Mouse (Mus musculus): ENCODE results near the gene Sfxn1. TPM values are rescaled to one million over a fixed set of nuclear protein-coding genes. Genes with fewer than 3 reads are reported as not detected.
A peak's percentile ranks its signal among the peaks of the same experiment; 100 is the strongest.

Gene Sfxn1
- total RNA-seq, 2 experiments from 2014 or later = 48.7 to 49.1 TPM

DNA sequence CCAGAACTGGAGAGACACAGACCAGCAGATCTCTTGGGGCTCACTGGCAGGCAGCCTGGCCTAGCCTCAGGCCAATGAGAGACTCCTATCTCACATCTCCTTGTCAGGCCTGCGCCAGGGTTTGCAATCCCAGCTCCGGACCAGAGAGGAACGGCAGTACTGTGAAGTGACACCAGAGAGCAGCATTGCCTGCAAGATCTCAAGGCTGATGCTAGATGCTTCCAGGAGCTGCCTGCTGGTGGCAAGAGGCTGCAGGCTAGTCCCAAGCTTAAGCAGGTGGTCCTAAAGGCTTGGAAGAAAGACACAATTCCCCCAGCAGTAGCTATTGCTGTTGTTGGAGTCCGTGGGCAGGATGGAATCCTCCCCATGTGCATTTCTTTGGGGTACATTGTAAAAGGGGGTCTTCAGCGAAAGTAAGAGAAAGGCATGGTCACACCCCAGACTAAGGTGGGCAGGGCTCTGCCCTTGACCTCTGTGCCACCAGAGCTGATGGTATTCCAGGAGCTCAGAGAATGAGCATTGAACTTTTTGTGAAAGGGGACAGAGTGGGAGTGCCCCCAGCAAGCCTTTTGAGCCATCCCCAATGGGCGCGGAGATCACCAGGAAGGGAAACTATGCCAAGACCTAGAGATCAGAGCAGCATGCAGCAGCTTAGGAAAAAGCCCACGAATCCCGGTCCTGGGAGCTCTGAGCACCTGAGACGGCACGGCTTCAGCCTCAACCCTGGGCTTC lies 42.3 kb downstream of the Sfxn1 start:
- peak; percentile 98 for TF ChIP-seq CTCF (conservative IDR thresholded peaks at IDR 0.05)
- Histone ChIP-seq H3K27ac (peak overlapping the region; percentile 75), H3K4me3 (no peak overlapping the region)
- DNase-seq (ENCODE audit: low spot score in 2 of 2) = peak; percentile 81 to 86

DNA sequence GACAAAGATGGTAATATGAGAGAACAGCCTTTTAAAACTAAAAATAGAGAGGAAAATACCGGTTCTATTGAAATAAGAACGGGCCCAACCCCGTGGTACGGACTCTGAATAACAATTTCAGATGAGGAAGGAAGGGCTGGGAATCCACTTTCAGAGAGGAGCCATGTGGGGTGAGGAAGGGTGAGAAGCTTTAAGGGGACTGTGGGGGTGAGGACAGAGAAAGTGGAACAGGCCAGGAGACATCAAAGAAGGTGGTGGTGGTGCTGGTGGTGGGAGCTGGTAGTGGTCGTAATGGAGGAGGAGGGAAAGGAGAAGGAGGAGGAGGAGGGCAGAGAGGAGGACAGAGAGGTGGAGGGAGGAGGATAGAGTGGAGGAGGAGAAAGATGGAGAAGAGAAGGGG lies 43.3 kb downstream of the Sfxn1 start:
- no peak for DNase-seq (ENCODE audit: low spot score in 2 of 2)
- Histone ChIP-seq H3K4me3 (no peak overlapping the region), H3K27ac (peak overlapping the region; percentile 75)
- no peak for TF ChIP-seq CTCF (conservative IDR thresholded peaks at IDR 0.05)

DNA sequence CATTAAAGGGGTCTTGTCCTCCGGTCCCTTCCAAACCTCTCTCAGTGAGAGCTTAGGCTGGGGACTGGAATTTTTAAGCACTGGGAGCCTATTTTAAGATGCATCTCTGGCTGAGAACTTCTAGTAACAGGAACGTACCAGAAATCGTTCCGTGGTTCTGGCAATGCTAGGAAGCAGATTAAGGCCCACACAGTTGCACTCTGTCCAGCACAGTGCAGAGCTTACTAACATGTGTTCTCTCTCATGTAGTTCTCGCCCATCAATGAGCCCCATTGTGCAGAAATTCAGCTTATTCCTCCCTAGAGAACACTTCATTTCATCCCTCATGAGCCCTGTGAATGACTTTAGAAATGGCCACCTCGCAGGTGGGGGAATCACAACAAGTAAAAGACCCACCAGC lies 44.1 kb downstream of the Sfxn1 start:
- Histone ChIP-seq H3K4me3 (no peak overlapping the region), H3K27ac (peak overlapping the region; percentile 75; the same call in 1 of the 2 replicates)
- TF ChIP-seq CTCF (conservative IDR thresholded peaks at IDR 0.05) = no peak
- DNase-seq (ENCODE audit: low spot score in 2 of 2) = no peak

DNA sequence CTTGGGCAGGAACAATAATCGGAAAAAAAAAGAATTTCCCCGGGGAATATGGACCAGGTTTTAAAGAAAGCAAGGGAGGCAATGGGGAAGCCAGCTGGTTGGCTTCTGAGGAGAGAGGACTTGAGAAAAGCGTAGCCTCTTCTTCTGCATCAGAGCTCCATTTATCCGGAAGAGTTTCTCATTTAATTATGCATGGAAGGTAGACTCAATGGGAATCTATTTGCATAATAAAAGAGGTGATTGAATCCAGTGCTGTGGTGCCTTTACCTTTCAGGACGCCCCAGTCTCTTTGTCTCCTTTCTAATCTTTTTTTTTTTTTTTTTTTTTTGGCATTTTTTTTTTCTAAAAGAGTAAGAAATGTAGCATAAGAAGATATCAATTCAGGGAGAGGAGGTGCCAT lies 46.7 kb downstream of the Sfxn1 start:
- no peak overlapping the region for H3K27ac ChIP-seq

DNA sequence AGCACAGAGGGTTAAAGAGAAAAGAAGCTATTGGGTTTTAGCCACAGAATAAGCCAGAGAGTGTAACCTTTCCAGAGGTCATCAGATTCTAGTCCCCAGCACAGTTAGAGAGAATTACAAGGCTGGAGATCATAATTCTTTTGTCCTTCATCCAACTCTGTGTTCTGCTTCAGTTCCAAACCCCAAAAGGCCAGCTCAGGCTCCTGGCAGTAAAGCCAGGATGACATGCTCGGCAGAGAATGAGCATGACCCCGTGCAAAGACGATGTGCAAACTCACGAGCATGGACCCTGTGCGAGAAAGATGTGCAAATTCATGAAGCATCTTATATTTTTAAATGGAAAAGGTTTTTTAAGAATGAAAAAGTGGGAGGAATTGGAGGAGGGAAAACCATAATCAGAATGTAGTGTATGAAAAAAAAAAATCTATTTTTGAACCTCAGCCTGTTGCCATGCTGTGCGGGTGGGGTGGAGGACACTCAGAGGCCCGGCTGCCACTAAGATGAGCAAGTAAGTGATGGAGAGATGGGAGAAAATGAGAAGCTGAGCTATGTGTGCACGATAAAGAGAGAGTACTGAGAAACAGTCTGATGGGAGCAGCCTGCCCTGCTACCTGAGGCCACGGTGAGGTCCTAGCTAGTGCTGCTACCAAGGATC lies 66.2 kb downstream of the Sfxn1 start:
- Histone ChIP-seq H3K4me3 (no peak overlapping the region), H3K27ac (no peak overlapping the region)
- no peak for DNase-seq (ENCODE audit: low spot score in 2 of 2)
- no peak for TF ChIP-seq CTCF (conservative IDR thresholded peaks at IDR 0.05)

More for the DNA sequence above, 46.7 kb downstream of the Sfxn1 start:
- no peak for TF ChIP-seq CTCF (conservative IDR thresholded peaks at IDR 0.05)
- DNase-seq (ENCODE audit: low spot score in 2 of 2) = no peak
- no peak overlapping the region for H3K4me3 ChIP-seq

DNA sequence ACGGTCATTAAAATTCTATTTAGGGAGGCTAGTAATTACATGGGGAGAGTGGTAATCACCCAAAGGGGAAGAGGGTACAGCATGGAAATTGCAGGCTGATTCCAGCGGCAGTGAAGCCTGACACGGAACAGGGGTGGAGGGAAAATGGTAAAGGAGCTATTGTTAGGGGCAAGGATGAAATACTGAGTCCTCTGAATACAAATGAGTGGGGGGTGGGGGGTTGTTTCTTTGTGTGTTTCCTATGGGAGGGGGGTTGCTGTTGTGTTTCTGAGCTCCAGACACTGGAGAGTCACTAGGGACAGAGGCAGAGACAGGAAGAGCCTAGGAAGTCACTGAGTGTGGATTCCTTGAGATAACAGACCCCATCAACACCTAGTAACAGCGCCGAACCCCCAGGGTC lies 72.1 kb downstream of the Sfxn1 start:
- Histone ChIP-seq H3K4me3 (no peak overlapping the region), H3K27ac (no peak overlapping the region)
- DNase-seq (ENCODE audit: low spot score in 2 of 2) = no peak
- TF ChIP-seq CTCF (conservative IDR thresholded peaks at IDR 0.05) = no peak

DNA sequence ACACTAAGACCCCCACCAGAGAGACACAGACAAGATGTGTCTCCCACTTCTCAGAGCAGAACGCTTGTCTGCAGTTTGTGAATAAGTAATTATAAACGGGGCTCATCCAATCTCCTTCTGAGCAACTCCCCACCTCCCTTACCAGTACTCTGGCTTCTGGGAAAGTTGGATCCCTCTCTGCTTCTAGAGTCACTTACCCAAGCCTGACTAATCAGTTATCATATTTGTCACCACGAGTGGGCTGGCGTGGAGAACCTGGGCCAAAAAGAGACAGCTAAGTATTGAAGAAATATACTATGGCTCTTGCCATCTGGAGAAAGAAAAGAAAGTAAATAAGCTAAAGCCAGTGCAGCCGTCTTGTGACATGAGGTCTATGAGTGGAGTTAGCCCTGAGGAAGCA lies 73.0 kb downstream of the Sfxn1 start:
- no peak for TF ChIP-seq CTCF (conservative IDR thresholded peaks at IDR 0.05)
- H3K27ac ChIP-seq = no peak overlapping the region
- DNase-seq (ENCODE audit: low spot score in 2 of 2) = no peak
- H3K4me3 ChIP-seq = no peak overlapping the region

DNA sequence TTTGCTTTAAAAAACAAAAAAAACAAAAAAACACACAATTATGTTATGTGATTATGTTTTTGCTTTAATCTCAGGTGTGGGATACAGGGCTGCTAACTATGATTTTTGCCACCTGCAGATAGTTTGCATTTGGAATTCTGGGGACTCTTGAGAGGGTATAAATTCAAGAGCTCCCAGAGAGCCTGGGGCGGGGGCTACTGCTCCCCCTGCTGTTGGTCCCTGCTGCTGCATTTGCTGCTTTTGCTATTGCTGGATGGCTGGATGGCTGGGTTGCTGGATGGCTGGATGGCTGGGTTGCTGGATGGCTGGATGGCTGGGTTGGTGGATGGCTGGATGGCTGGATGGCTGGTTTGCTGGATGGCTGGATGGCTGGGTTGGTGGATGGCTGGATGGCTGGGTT lies 75.7 kb downstream of the Sfxn1 start:
- DNase-seq (ENCODE audit: low spot score in 2 of 2) = no peak
- Histone ChIP-seq H3K4me3 (no peak overlapping the region), H3K27ac (no peak overlapping the region)
- TF ChIP-seq CTCF (conservative IDR thresholded peaks at IDR 0.05) = peak; percentile 63

DNA sequence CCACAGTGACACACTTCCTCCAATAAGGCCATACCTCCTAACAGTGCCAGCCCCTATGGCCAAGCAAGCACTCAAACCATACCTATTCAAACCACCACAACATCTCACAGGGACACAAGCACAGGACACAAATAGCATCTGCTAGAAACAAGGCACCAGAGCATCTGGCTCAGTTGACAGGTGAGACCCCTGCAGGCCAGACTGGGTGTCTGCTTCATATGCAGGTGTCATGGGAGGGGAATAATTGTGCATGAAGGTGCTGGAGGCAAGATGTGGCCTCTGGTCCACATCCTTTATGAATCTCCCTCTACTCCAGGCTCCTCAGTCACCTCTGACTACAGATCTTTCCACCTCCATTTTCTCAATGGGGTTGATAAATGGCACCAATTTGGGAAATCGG lies 80.8 kb downstream of the Sfxn1 start:
- no peak overlapping the region for H3K27ac ChIP-seq
- no peak overlapping the region for H3K4me3 ChIP-seq
- TF ChIP-seq CTCF (conservative IDR thresholded peaks at IDR 0.05) = 0 out of 2 replicates have a peak, but pooled peaks have one; percentile 7
- DNase-seq (ENCODE audit: low spot score in 2 of 2) = no peak

DNA sequence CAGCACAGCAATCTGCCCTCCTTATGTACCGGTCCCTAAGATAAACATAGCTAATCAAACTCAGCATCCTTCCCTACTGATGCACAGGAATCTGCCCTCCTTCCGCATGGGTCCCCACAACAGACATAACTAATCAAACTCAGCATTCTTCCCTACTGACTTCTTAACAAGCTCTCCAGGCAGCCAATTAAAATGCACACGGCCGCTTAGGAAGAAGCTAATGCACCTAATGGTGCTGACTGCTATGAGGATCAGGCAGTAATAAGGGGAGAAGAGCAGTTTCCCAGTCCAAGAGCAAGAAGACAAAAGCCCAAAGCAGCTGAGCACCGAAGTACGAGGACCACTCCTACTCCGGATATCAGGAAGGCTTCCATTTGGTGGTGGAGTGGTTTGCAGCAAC lies 81.2 kb downstream of the Sfxn1 start:
- H3K27ac ChIP-seq = no peak overlapping the region
- H3K4me3 ChIP-seq = no peak overlapping the region
- TF ChIP-seq CTCF (conservative IDR thresholded peaks at IDR 0.05) = no peak
- DNase-seq (ENCODE audit: low spot score in 2 of 2) = no peak

DNA sequence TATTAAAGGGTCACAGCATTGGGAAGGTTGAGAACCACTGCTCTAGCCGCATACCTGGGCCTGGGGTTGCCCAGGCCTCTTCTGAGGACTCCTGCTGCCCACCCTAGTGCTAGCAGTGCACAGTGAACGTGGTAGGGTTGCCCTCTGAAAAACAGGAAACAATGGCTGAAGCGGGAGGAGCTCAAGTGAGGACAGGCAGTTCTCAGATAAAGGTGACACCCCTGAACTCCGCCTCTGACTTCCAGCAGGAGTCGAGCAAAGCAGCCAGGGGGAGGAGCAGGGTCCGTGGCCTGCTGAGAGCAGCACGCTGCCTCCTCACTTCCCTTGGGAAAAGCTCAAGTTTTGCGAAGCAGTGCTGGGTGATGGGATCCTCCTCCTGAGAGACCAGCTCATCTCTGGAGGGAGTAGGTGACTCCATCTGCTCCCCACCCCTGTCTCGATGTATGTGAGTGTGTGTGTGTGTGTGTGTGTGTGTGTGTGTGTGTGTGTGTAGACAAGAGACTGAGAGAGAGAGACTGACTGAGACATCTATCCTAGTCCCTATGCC lies 82.1 kb downstream of the Sfxn1 start:
- no peak overlapping the region for H3K4me3 ChIP-seq
- no peak overlapping the region for H3K27ac ChIP-seq
- DNase-seq (ENCODE audit: low spot score in 2 of 2) = no peak
- TF ChIP-seq CTCF (conservative IDR thresholded peaks at IDR 0.05) = no peak

DNA sequence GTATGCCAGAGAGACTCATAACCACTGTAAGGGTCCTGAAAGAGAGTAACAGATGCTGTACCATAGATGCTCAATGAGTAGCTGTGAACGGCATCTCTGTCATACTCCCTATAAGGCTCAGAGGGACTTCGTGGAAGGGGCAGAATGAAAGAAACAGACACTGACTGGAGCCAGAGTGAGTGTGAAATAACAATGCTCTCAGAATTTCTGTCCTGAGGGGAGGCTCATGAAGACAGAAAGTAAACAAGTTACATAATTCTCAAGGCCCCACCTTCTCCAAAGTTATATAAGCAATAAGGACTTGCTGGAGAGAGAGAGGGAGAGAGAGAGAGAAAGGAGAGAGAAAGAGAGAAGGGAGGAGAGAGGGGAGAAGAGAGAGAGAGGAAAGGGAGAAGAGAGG lies 84.2 kb downstream of the Sfxn1 start:
- TF ChIP-seq CTCF (conservative IDR thresholded peaks at IDR 0.05) = no peak
- H3K27ac ChIP-seq = no peak overlapping the region
- no peak overlapping the region for H3K4me3 ChIP-seq
- no peak for DNase-seq (ENCODE audit: low spot score in 2 of 2)

Other genes with a start within 250 kb of the Sfxn1 start
- 1 to 10 TPM; 5.4 to 8.7 TPM for gene Drd1, start 16.2 kb upstream of the Sfxn1 start, total RNA-seq (2021)
- 1 to 10 TPM; 6.3 to 6.9 TPM for gene Hrh2, start 120.3 kb downstream of the Sfxn1 start, total RNA-seq (2021)